Mouse (Mus musculus): ENCODE data around the gene Rnase9. TPM values are rescaled to one million over a fixed set of nuclear protein-coding genes. Genes with fewer than 3 reads are reported as not detected.
A peak's percentile ranks its signal among the peaks of the same experiment; 100 is the strongest.

Gene Rnase9
- polyA plus RNA-seq, 1 experiment from 2014 or later: not detected

GRCm38 (mm10) chr14:51083805-51084204, 42.1 kb upstream of the Rnase9 start:
- H3K36me3 ChIP-seq (ENCODE audit: control insufficient read depth, insufficient read depth, low read length): no peaks in the 10 kb centered on the region
- no peak overlapping the region for H3K27ac ChIP-seq (ENCODE audit: low read depth, low read length)
- no peaks in the 10 kb centered on the region for H3K9me3 ChIP-seq (ENCODE audit: control insufficient read depth, low read length)
- no peak overlapping the region for H3K9ac ChIP-seq (ENCODE audit: low read length)
- no peaks in the 10 kb centered on the region; the same call in 1 of the 2 replicates for H3K27me3 ChIP-seq (ENCODE audit: control insufficient read depth, insufficient read depth, low read length)
- peaks cover 8% of the 10 kb centered on the region for H3K4me1 ChIP-seq (ENCODE audit: control insufficient read depth, insufficient read depth, low read length)
- H3K4me2 ChIP-seq (ENCODE audit: low read depth): peak overlapping the region; percentile 75
- 15% methylated on average over 7 of the region's 7 CpGs for WGBS
- ATAC-seq (ENCODE audit: insufficient read depth, low FRiP score, low TSS enrichment) (no peak), DNase-seq (ENCODE audit: low spot score) (no peak)
- H3K4me3 ChIP-seq (ENCODE audit: low read depth, low read length): peak overlapping the region; percentile 38; the same call in 1 of the 2 replicates

GRCm38 (mm10) chr14:51082599-51083581, 41.2 kb upstream of the Rnase9 start:
- no peaks in the 10 kb centered on the region for H3K9me3 ChIP-seq (ENCODE audit: control insufficient read depth, low read length)
- peak overlapping the region; percentile 38 for H3K4me3 ChIP-seq (ENCODE audit: low read depth, low read length)
- H3K4me1 ChIP-seq (ENCODE audit: control insufficient read depth, insufficient read depth, low read length): peaks cover 7% of the 10 kb centered on the region
- peak overlapping the region; percentile 30 for H3K9ac ChIP-seq (ENCODE audit: low read length)
- no peaks in the 10 kb centered on the region; the same call in 1 of the 2 replicates for H3K27me3 ChIP-seq (ENCODE audit: control insufficient read depth, insufficient read depth, low read length)
- DNase-seq (ENCODE audit: low spot score) (peak; percentile 71), ATAC-seq (ENCODE audit: insufficient read depth, low FRiP score, low TSS enrichment) (peak; percentile 73)
- H3K4me2 ChIP-seq (ENCODE audit: low read depth): peak overlapping the region; percentile 75
- WGBS: 3% methylated on average over 38 of the region's 40 CpGs
- no peak overlapping the region for H3K27ac ChIP-seq (ENCODE audit: low read depth, low read length)
- no peaks in the 10 kb centered on the region for H3K36me3 ChIP-seq (ENCODE audit: control insufficient read depth, insufficient read depth, low read length)

GRCm38 (mm10) chr14:51081035-51081434, 39.4 kb upstream of the Rnase9 start:
- H3K4me3 ChIP-seq (ENCODE audit: low read depth, low read length): no peak overlapping the region
- H3K36me3 ChIP-seq (ENCODE audit: control insufficient read depth, insufficient read depth, low read length): no peaks in the 10 kb centered on the region
- peaks cover 7% of the 10 kb centered on the region for H3K4me1 ChIP-seq (ENCODE audit: control insufficient read depth, insufficient read depth, low read length)
- no peak overlapping the region for H3K27ac ChIP-seq (ENCODE audit: low read depth, low read length)
- no peaks in the 10 kb centered on the region; the same call in 1 of the 2 replicates for H3K27me3 ChIP-seq (ENCODE audit: control insufficient read depth, insufficient read depth, low read length)
- no peak overlapping the region for H3K4me2 ChIP-seq (ENCODE audit: low read depth)
- no peak for ATAC-seq (ENCODE audit: insufficient read depth, low FRiP score, low TSS enrichment)
- H3K9ac ChIP-seq (ENCODE audit: low read length): no peak overlapping the region
- WGBS: 85% methylated on average over 2 of the region's 2 CpGs
- H3K9me3 ChIP-seq (ENCODE audit: control insufficient read depth, low read length): no peaks in the 10 kb centered on the region
- no peak for DNase-seq (ENCODE audit: low spot score)

- Histone ChIP-seq H3K27ac (ENCODE audit: low read depth, low read length) (no peak overlapping the region), H3K9me3 (ENCODE audit: control insufficient read depth, low read length) (no peaks in the 10 kb centered on the region), H3K36me3 (ENCODE audit: control insufficient read depth, insufficient read depth, low read length) (no peaks in the 10 kb centered on the region), H3K27me3 (ENCODE audit: control insufficient read depth, insufficient read depth, low read length) (no peaks in the 10 kb centered on the region; the same call in 1 of the 2 replicates), H3K4me3 (ENCODE audit: low read depth, low read length) (no peak overlapping the region), H3K4me1 (ENCODE audit: control insufficient read depth, insufficient read depth, low read length) (peaks cover 7% of the 10 kb centered on the region), H3K4me2 (ENCODE audit: low read depth) (no peak overlapping the region), H3K9ac (ENCODE audit: low read length) (no peak overlapping the region)
- DNase-seq (ENCODE audit: low spot score) (no peak), ATAC-seq (ENCODE audit: insufficient read depth, low FRiP score, low TSS enrichment) (no peak)
- WGBS: 85% methylated on average over 1 of the region's 1 CpGs
Measured at GRCm38 (mm10) chr14:51079180-51079579, 37.5 kb upstream of the Rnase9 start.

- no peak within 1 kb of the TSS for H3K27ac ChIP-seq (ENCODE audit: low read depth, low read length)
- H3K4me3 ChIP-seq (ENCODE audit: low read depth, low read length): no peak within 1 kb of the TSS
- H3K9ac ChIP-seq (ENCODE audit: low read length): no peak within 1 kb of the TSS
- H3K4me2 ChIP-seq (ENCODE audit: low read depth): no peak within 1 kb of the TSS
- no peaks in the 10 kb centered on the region for H3K36me3 ChIP-seq (ENCODE audit: control insufficient read depth, insufficient read depth, low read length)
- H3K9me3 ChIP-seq (ENCODE audit: control insufficient read depth, low read length): no peaks in the 10 kb centered on the region
- no peaks in the 10 kb centered on the region for H3K4me1 ChIP-seq (ENCODE audit: control insufficient read depth, insufficient read depth, low read length)
- WGBS: 86% methylated on average over 3 of the region's 3 CpGs
- DNase-seq (ENCODE audit: low spot score): no peak
- H3K27me3 ChIP-seq (ENCODE audit: control insufficient read depth, insufficient read depth, low read length): no peaks in the 10 kb centered on the region
- no peak for ATAC-seq (ENCODE audit: insufficient read depth, low FRiP score, low TSS enrichment)
Measured at GRCm38 (mm10) chr14:51074335-51074734, 32.7 kb upstream of the Rnase9 start, which contains the start of gene Olfr750. Gene Olfr750, minus strand, starts transcription at chr14:51074435.

GRCm38 (mm10) chr14:51069617-51070016, 27.9 kb upstream of the Rnase9 start:
- DNase-seq (ENCODE audit: low spot score) (no peak), ATAC-seq (ENCODE audit: insufficient read depth, low FRiP score, low TSS enrichment) (no peak)
- WGBS: 96% methylated on average over 2 of the region's 2 CpGs

GRCm38 (mm10) chr14:51068956-51069355, 27.3 kb upstream of the Rnase9 start:
- DNase-seq (ENCODE audit: low spot score) (no peak), ATAC-seq (ENCODE audit: insufficient read depth, low FRiP score, low TSS enrichment) (no peak)
- H3K27me3 ChIP-seq (ENCODE audit: control insufficient read depth, insufficient read depth, low read length): no peaks in the 10 kb centered on the region
- H3K27ac ChIP-seq (ENCODE audit: low read depth, low read length): no peak overlapping the region
- no peak overlapping the region for H3K4me3 ChIP-seq (ENCODE audit: low read depth, low read length)
- no peak overlapping the region for H3K4me2 ChIP-seq (ENCODE audit: low read depth)
- WGBS: 92% methylated on average over 5 of the region's 5 CpGs
- H3K9ac ChIP-seq (ENCODE audit: low read length): no peak overlapping the region
- no peaks in the 10 kb centered on the region for H3K9me3 ChIP-seq (ENCODE audit: control insufficient read depth, low read length)
- no peaks in the 10 kb centered on the region for H3K36me3 ChIP-seq (ENCODE audit: control insufficient read depth, insufficient read depth, low read length)
- no peaks in the 10 kb centered on the region for H3K4me1 ChIP-seq (ENCODE audit: control insufficient read depth, insufficient read depth, low read length)

More at GRCm38 (mm10) chr14:51069617-51070016, 27.9 kb upstream of the Rnase9 start:
- H3K27me3 ChIP-seq (ENCODE audit: control insufficient read depth, insufficient read depth, low read length): no peaks in the 10 kb centered on the region
- H3K9me3 ChIP-seq (ENCODE audit: control insufficient read depth, low read length): no peaks in the 10 kb centered on the region
- no peak overlapping the region for H3K4me2 ChIP-seq (ENCODE audit: low read depth)
- no peak overlapping the region for H3K9ac ChIP-seq (ENCODE audit: low read length)
- no peak overlapping the region for H3K4me3 ChIP-seq (ENCODE audit: low read depth, low read length)
- no peaks in the 10 kb centered on the region for H3K4me1 ChIP-seq (ENCODE audit: control insufficient read depth, insufficient read depth, low read length)
- H3K27ac ChIP-seq (ENCODE audit: low read depth, low read length): no peak overlapping the region
- no peaks in the 10 kb centered on the region for H3K36me3 ChIP-seq (ENCODE audit: control insufficient read depth, insufficient read depth, low read length)

- no peak for ATAC-seq (ENCODE audit: insufficient read depth, low FRiP score, low TSS enrichment)
- WGBS: 92% methylated on average over 5 of the region's 5 CpGs
- no peaks in the 10 kb centered on the region for H3K27me3 ChIP-seq (ENCODE audit: control insufficient read depth, insufficient read depth, low read length)
- H3K4me3 ChIP-seq (ENCODE audit: low read depth, low read length): no peak overlapping the region
- H3K4me2 ChIP-seq (ENCODE audit: low read depth): no peak overlapping the region
- no peak for DNase-seq (ENCODE audit: low spot score)
- H3K9me3 ChIP-seq (ENCODE audit: control insufficient read depth, low read length): no peaks in the 10 kb centered on the region
- no peaks in the 10 kb centered on the region for H3K36me3 ChIP-seq (ENCODE audit: control insufficient read depth, insufficient read depth, low read length)
- H3K4me1 ChIP-seq (ENCODE audit: control insufficient read depth, insufficient read depth, low read length): no peaks in the 10 kb centered on the region
- no peak overlapping the region for H3K9ac ChIP-seq (ENCODE audit: low read length)
- no peak overlapping the region for H3K27ac ChIP-seq (ENCODE audit: low read depth, low read length)
Measured at GRCm38 (mm10) chr14:51060761-51061160, 19.1 kb upstream of the Rnase9 start.

Data from neural tube, embryonic 11.5 days (tissue).